Mouse (Mus musculus) v-Abl transformed pro-B cells (cell line): ENCODE data around the gene Rbm43.

Source experiments
- in situ Hi-C, 2 experiments: fragments of 400-800 bp; cut with MboI; formaldehyde crosslinking; loops; one replicate each; pipeline ENCODE4 v1.15.1; 2025; ENCODE audit not compliant: unreplicated experiment in 2 of 2

The Rbm43 gene

DNA sequence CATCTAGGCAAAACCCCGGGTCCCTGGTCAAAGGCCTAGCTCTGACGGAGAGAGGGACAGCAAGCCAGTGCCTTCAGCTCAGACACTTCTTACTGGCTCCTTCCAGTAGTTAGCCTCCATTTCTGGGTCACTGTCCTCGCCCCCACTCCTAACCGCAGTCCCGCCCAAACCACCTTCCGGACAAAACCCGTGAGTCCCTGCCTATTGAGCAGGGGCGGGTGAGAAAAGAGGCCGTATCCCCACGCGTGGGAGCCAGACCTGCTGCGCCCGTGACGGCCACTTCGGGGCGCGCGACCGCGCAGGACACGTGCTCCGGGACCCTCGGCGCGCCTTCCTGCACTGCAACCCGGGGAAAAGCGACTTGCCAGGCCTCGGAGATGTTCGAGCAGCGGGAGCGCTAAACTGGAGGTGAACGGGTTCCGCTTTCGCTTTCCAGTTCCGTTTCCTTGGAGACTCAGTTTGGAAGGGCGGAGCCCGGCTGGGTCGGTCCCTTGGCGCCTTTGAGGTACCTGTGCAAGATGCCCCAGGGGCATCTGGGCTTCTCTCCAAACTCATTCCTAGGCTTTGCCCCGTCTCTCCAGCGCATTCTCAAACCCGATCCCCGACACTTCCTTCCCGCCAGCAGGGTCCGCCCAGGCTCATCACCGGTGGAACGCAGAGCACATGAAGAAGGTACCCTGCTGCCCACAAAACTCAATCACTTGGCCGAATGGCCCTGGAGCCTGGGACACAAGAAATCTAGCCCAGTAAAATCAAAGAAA is at the start of gene Rbm43:
TSS of gene Rbm43 (minus strand) at position 590 of the 761 bp plus-strand sequence.
- in situ Hi-C loops, result loop anchor here (5.0 to 25.0 kb wide), 9 partner anchors 38 to 1640 kb away; partner anchors contain the start of genes Arl6ip6 (in 2 of the 2), Mmadhc (in 2 of the 2), Nmi (in 2 of the 2) and Prpf40a (in 2 of the 2)

DNA sequence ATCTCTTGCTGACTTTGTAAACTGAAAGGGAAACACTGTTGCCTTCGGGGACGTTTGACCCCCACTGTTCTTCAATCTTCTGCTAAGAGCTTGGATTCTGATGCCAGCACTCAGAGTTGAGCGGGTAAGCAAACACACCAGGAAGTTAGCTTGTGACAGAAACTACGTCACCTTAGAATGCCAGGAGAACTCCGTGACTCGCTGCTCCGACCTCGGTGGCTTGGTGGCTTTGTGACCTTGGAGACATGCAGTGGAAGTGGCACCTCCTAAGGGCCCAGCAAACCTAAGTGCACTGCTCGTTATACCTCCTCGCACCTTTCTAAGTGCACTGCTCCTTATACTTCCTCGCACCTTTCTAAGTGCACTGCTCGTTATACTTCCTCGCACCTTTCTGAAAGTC is 47.3 kb upstream of the Rbm43 start:
- in situ Hi-C loops, result no loop called here

GRCm38 (mm10) chr2:51981630-51982029 is 46.7 kb upstream of the Rbm43 start:
- in situ Hi-C loops, result no loop called here

GRCm38 (mm10) chr2:51973410-51973968 is 38.5 kb upstream of the Rbm43 start, which contains the start of gene Nmi:
Gene Nmi (minus strand): TSS chr2:51973494.
- in situ Hi-C loops, result loop anchor here (5.0 to 10.0 kb wide), 3 partner anchors 36 to 441 kb away; partner anchors contain the start of genes Rbm43 (in 2 of the 2) and Rif1 (in 1 of the 2)

DNA sequence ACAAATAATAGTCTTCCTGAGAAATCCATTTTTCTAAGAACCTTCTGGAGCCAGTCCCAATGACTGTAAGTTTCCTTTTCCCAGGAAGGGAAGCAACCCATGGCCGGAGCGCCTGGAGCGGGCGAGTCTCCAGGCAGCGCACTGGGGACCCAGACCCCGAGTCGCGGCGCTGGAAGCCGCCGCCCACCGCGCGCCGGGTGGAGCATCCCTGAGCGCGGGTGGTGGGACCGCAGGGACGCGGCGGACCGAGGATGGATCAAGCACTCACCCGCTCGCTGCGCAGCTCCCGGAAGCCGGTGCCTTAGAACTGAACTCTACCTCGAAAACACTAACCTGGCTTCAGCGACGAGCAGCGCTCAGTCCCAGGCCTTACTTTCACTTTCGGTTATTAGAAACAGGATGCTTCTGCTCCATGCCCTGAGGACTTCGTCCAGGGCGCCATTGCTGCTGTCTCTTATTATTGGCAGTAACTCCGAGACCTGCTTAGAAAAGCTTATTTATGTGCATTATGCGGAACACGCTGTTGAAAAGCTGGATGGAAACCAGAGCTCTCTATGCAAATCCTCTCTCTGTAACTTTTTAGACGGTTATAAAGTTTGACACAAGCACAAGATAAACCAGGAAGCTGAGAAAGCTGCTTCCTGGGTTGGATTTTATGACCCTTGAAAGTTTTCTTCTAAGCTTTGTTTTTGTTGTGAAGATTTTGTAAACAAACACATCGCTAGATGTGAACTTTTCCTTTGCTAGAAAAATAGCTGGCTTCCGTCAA is 37.9 kb upstream of the Rbm43 start:
- in situ Hi-C loops, result loop anchor here (5.0 to 10.0 kb wide), 3 partner anchors 36 to 442 kb away; partner anchors contain the start of genes Rbm43 (in 2 of the 2) and Rif1 (in 1 of the 2)

- in situ Hi-C loops, result loop anchor here (5.0 to 10.0 kb wide), 3 partner anchors 35 to 443 kb away; partner anchors contain the start of genes Rbm43 (in 2 of the 2) and Rif1 (in 1 of the 2)
These were observed 37.2 kb upstream of the Rbm43 start for GRCm38 (mm10) chr2:51972142-51972541.

GRCm38 (mm10) chr2:51970897-51971296 is 35.9 kb upstream of the Rbm43 start:
- in situ Hi-C loops, result loop anchor here (5.0 to 10.0 kb wide), 3 partner anchors 34 to 444 kb away; partner anchors contain the start of genes Rbm43 (in 2 of the 2) and Rif1 (in 1 of the 2)

GRCm38 (mm10) chr2:51967288-51967687 is 32.3 kb upstream of the Rbm43 start:
- in situ Hi-C loops, result no loop called here

DNA sequence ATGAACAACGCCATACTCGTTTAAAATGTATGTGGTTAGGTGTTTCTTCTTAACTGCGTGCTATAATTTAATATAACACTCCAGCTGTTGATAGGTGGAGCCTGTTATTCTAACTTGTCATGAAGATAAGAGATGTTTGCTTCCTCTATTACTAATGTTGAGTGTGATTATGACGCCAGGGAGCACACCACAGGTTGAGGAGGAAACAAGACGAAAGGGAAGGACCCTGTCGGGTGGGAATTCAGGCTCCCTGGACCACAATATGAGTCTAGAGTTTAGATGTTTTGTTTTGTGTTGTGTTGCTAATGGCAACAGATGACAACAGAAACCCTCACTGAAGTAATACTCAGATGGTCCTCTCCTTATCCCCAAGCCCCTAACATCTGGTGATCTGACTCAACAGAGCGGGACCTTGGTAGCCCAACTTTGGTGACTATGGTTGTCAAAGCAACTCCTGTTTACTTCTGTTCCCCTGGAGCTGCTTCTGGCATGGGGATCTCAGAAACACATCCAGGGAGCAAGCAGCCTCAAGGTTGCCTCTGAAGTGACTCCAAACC is 18.8 kb upstream of the Rbm43 start:
- in situ Hi-C loops, result no loop called here

GRCm38 (mm10) chr2:51950876-51951275 is 15.9 kb upstream of the Rbm43 start:
- in situ Hi-C loops, result no loop called here

GRCm38 (mm10) chr2:51948105-51948830 is 13.3 kb upstream of the Rbm43 start:
- in situ Hi-C loops, result loop anchor here (25.0 kb wide), 4 partner anchors 789 to 1239 kb away; partner anchors contain the start of genes Arl6ip6 (in 2 of the 2), Prpf40a (in 2 of the 2) and Stam2 (in 2 of the 2)

GRCm38 (mm10) chr2:51945812-51946211 is 10.8 kb upstream of the Rbm43 start:
- in situ Hi-C loops, result loop anchor here (25.0 kb wide), 4 partner anchors 791 to 1241 kb away; partner anchors contain the start of genes Arl6ip6 (in 2 of the 2), Prpf40a (in 2 of the 2) and Stam2 (in 2 of the 2)

- in situ Hi-C loops, result loop anchor here (25.0 kb wide), 4 partner anchors 795 to 1245 kb away; partner anchors contain the start of genes Arl6ip6 (in 2 of the 2), Prpf40a (in 2 of the 2) and Stam2 (in 2 of the 2)
These were observed 6.9 kb upstream of the Rbm43 start for GRCm38 (mm10) chr2:51941832-51942231.

GRCm38 (mm10) chr2:51938750-51939149 is 3.8 kb upstream of the Rbm43 start:
- in situ Hi-C loops, result loop anchor here (5.0 to 25.0 kb wide), 8 partner anchors 34 to 1644 kb away; partner anchors contain the start of genes Arl6ip6 (in 2 of the 2), Mmadhc (in 2 of the 2), Nmi (in 2 of the 2) and Prpf40a (in 2 of the 2)

GRCm38 (mm10) chr2:51937004-51937403 is 2.0 kb upstream of the Rbm43 start:
- in situ Hi-C loops, result loop anchor here (5.0 to 25.0 kb wide), 8 partner anchors 35 to 1642 kb away; partner anchors contain the start of genes Arl6ip6 (in 2 of the 2), Mmadhc (in 2 of the 2), Nmi (in 2 of the 2) and Prpf40a (in 2 of the 2)

GRCm38 (mm10) chr2:51936585-51936984 is 1.6 kb upstream of the Rbm43 start:
- in situ Hi-C loops, result loop anchor here (5.0 to 25.0 kb wide), 8 partner anchors 36 to 1642 kb away; partner anchors contain the start of genes Arl6ip6 (in 2 of the 2), Mmadhc (in 2 of the 2), Nmi (in 2 of the 2) and Prpf40a (in 2 of the 2)

GRCm38 (mm10) chr2:51935921-51936320 is 958 bp upstream of the Rbm43 start:
- in situ Hi-C loops, result loop anchor here (5.0 to 25.0 kb wide), 8 partner anchors 36 to 1641 kb away; partner anchors contain the start of genes Arl6ip6 (in 2 of the 2), Mmadhc (in 2 of the 2), Nmi (in 2 of the 2) and Prpf40a (in 2 of the 2)
